Mouse (Mus musculus) neural tube, embryonic 10.5 days (tissue): Measurements from ENCODE around the gene Tenm3.

Experiments
- DNase-seq: peaks from one replicate; pipeline ENCODE4 v3.0.0-alpha.2; 2017; ENCODE audit warnings: low spot score; ENCODE audit errors: extremely low spot score

The Tenm3 gene

DNA sequence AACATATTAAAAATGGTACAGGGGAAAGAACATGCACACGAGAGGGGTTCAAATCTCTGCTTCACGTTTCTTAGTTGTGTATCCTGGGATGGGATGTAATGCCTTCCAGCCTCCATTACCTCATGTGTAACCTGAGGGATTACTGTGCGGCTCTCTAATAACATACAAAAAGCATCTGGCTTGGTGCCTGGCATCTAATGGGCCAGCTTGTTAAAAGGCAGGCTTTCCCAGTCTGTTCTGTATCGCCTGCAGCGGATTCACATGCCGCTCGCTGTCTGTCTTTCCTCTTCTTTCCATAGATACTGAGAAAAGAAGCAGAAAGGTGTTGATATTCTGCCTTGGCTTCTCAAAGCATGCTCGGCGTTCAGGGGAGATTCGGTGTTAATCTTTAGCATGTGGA lies 558.3 kb downstream of the Tenm3 start:
- DNase-seq = no peak

DNA sequence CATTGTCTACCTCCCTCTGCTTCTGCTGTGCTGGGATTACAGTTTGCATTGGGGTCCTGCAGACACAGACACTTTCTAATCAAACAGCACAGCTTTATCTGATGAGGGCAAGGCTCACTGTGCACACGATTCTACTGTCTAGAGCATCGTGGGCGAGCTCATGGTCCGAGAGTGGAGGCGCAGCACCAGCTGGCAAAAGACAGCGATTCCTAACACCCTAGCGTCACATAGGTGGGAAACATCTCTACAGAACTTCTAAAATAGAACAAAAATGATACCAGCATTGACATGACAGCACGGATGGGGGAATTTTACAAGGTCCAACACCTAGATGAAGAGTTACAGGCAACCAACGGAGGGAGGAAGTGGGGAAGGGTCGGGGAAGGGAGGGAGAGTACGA lies 561.9 kb downstream of the Tenm3 start:
- DNase-seq = no peak

DNA sequence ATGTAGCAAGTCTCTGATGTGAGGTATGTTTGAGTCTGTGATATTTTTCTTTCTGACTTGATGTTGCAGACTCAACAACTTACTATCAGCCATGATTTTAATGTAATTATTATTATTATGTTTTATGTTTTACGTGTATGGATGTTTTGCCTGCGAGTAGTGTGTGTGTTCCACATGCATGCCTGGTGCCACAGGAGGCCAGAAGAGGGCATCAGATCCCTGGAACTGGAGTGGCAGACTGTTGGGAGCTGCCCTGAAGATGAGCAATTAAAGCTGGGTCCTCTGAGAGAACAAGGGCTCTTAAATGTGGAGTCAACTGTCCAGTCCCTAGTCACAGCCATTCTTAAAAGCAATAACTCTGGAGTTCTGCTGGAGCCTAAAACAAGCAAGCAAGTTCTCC lies 564.4 kb downstream of the Tenm3 start:
- DNase-seq = no peak

DNA sequence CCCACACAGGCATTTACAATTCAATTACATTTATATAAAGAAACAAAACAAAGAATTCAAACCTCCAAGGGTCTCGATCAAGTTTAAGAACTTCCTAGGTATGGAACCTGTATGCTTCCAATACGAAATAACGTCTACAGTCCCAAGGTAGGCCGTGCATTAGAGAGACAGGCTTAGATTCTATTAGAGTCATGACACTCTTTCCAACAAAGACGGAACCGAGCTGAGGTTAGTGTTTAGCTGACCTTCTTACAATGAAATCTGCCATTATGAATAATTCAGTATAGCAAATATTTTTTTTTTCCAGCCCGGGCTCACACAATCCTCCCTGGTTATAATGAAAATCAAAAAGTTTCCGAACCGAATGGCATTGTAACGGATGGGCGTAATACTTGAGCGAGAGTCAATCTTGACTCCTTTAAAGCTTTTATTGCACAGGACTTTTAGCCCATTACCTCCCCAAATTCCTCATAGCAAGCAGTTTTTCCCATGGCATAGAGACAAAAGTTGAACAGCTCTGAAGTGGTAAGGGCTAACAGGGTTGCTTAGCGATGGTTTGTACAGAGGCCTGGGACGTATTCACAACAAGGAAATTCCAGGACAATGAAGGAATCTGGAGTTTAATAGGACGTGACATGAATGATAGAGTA lies 565.6 kb downstream of the Tenm3 start:
- DNase-seq = no peak

DNA sequence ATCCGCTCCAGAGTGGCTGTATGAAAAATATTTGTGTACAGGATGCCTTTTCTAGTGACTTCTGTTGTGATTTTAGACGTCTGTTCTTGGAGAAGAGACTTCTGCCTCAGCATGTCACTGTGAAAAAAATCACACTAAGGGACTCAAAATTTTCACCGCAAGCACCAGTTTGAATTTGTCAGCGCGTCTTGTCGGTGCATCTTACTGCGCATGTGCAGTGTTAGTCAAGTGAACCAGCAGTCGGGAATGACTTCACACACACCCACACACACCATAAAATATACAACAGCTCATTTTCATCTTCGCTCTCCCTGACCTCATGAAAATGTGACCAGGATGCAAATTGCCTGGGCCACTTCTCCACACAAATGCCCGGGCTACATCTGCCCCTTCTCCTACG lies 568.7 kb downstream of the Tenm3 start:
- DNase-seq = no peak

DNA sequence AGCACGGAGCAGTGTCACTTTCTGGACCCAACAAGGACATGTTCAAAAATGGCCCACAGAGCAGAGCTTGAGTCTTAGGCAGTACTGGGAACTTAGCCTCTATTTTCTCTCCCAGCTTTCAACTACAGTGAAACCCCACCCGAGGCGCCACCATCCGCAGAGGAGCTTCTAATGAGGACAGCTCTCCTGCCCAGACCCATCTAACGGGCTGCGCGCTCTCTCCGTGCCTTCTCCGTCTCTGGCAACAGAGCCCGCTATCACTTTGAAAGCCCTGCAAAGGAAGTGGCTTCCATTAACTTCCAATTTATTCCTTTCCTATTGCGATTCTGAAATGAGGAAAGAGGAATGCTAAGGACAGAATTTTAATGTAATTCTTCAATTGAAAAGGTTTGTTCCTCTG lies 569.2 kb downstream of the Tenm3 start:
- DNase-seq = no peak

DNA sequence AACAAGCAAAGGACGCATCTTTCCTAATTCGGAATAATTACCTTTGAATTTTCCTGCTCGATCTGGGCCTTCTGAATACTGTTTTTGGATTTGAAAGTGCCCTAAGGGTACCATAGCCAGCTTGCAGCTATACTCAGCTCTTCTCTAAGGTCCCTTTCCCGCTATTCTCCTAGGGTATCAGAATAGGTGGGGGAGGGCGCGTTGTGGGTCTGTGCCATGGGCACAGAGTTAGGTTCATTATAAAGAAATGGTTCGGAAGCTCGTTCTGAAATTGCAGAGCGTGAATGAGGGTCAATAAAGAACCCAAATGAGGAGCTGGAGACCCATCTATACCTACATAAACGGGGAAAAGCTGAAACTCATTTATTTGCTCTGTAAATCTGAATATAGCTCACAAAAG lies 575.1 kb downstream of the Tenm3 start:
- no peak for DNase-seq

DNA sequence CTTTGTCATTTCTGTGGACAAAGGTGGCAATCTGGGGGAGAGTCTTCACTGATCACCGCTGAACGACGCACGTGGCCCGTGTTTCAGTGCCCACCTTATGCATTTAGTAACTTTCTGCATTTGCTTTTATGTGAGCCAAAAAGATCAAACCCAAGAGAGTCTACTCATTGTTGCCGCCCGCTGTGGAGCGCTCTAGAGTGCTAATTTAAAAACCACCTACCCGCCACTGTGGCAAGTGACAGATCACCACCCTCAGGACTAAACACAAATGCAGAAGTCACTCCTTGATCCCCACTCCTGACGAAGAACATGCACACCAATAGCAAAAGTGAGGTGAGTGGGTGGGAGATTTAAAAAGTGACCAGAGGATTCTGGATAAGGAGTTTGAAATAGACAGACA lies 583.5 kb downstream of the Tenm3 start:
- DNase-seq = no peak

DNA sequence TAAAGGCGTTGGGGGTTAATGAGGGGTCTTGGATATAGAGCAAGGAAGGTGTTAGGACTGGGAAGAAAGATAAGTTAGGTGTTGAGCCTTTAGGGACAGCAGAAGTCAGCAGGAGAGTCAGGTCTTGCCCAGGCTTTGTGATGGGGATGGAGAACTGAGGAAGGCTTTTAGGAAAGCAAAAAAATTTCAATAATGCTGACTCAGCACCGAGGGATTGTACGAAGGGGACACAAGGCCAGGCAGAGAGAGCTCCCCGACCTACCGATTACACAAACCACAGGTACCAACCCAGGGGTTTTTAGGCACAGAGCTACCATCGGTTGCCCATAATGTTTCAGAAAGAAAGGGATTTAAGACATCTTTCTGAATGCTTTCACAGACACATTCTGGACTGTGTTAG lies 583.9 kb downstream of the Tenm3 start:
- DNase-seq = no peak

DNA sequence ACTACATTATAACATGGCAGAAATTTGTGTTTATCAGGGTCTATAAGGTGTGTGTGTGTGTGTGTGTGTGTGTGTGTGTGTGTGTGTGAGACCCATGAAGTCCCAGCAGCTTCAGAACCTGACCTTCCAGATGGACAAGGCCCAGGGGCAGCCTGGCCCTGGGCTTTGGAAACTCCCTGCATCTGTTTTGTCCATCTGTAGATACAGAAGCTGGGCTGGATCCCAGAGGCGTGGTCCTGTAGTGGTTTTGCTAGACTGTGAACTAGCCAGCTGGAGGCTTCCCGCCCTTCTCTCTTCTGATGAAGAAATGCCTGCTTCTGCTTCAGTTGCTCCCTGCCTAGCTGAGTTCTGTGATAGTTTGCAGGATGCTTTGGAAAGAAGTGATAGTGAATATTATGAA lies 599.9 kb downstream of the Tenm3 start:
- no peak for DNase-seq

DNA sequence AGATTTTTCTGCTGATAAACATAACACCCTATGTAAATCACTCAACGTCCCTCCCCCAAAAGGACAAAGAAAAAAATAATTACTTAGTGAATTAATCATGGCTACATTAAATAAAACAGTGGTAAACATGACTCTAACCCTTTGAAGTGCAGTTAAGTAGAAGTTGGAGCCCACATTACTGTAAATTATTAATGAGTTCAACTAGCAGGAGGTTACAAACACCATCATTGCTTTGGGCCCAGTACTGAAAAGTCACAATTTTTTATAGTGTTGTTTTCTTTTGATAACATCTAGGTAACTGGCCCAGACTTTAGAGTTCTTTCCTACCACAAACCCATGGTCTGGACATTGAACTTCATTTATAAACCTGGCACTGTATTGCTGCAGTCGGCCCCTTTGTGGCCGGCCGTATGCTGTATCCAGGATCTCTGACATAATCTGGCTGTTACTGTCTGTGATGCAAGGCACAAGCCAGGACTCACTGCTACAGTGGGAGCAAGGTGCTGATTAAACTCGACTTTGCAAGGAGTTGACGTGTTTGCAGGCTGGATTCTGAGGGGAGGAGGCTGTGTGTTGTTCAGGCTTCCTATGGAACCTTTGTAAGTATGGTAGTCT lies 602.7 kb downstream of the Tenm3 start:
- no peak for DNase-seq

DNA sequence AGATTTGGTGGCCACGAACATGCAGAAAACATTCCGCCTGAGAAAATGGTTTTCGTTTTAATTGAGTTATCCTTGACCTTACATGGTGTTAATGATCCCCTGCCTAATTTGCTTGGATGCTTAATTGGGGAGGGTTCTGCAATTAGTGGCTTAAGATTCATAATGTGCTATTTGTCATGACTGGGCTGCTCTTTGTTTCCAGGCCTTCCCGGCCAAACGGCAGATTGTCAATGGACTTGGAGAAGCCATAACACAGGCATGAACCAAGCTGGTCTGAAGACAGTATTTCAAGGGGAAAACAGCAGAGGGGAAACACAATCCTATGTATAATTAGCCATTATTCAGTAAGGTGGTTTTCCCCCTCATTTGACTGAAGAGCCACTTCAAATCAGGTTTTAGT lies 606.8 kb downstream of the Tenm3 start:
- DNase-seq = no peak

DNA sequence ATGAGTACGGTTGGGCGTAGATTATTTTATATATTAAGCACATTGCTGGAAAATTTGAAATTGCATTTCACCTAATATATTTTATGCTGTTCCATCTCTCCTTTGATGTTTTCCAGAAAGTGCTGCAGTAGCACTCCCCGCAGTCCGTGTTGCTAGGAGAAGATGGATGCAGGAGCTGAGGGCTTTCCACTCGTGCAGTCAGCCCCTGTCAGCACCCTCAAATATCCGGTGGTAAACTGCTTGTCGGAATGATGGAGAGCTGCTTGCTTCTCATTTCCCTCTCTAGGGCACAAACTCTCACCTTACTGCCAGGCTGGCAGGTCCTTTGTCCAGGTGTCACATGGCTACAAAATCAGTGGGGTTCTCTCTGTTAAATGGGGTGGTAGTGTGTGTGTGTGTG lies 610.8 kb downstream of the Tenm3 start:
- DNase-seq = no peak

DNA sequence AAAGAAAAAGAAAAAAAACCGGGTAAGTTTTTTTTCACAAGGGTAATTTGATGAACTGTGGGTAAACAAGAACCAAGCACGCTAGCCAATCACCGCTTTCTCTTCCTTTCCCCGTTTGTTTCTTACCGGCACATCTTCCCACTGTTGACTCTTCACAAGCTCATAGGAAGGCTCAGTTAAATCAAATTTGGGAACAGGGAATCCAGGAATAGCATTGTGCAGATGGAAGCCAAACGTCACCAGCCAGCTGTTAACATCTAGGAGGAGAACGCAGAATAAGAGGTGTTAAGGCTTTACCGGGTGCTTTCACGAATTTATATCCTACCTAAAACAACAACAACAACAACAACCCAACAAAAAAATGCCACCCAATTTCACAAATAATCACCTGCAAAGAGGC lies 611.9 kb downstream of the Tenm3 start:
- DNase-seq = no peak

DNA sequence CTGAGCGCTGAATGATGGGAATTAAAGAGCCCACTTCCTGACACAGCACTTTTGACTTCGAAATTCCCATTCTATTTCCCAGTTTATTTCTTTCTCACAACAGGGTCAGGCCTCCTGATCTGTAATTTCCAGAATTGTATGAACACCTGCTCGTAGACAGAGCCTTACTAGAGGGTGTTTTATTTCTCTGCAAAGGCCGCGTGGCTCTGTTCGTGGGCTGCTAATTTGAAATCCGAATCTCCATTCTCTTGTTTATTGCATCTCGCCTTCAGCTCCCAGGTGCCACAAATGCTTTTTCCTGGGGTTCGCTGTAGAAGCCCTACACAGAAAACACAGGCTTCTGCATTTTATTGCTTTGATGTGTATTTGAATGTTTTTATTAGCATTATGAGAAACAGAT lies 612.4 kb downstream of the Tenm3 start:
- DNase-seq = no peak

DNA sequence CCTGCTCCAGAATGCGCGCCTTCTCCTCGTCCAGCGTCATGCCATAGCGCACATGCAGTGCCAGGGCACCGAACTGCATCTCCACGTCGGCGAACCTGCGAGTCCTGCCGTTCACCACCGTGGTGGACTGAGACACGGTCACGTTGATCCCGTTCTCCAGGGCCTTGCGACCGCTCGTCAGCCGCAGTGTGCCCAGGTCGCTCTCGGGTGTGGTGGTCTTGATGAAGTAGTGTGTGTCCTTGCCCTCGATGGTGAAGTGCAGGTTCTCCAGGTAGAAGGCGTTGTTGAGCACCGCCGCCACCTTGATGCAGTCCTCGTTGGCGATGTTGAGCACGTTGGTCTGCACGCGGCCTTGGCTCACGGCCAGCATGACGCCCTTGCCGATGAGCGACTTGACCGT lies 615.1 kb downstream of the Tenm3 start:
- no peak for DNase-seq

DNA sequence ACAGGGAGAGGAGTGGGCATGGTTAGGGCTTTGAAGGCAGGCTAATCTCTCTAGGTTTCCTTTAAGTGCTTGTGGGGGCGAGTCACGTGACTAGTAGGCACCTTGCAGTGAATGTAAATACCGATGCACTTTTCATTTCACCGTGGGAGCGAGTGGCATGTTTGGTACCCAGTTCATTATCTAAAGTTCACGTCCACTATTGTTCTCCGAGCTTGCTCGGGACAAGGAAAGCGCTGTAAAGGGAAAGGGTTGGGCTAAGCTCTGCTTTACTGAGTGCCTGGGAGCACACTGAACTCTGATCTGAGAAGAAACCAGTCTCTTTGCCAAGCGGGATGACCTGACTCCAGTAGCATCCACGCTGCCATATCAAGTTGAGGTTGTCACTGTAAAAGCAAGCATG lies 619.0 kb downstream of the Tenm3 start:
- DNase-seq = no peak

DNA sequence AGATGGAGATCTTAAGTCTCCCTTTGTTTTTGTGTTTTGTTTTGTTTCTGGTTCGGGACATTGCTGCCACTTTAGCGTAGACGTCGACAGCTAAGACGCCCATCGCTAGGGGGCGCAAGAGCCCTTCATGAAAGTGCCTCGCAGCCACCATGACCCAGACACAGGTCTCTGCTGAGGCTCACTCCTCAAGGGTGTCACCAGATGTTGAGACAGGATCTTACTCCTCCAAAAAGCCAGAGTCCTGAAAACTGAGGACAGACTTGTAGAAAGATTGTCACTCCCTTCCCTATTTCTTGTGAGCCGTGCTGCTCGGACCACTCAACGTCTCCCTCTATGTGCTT lies 621.4 kb downstream of the Tenm3 start:
- DNase-seq = peak; percentile 89

DNA sequence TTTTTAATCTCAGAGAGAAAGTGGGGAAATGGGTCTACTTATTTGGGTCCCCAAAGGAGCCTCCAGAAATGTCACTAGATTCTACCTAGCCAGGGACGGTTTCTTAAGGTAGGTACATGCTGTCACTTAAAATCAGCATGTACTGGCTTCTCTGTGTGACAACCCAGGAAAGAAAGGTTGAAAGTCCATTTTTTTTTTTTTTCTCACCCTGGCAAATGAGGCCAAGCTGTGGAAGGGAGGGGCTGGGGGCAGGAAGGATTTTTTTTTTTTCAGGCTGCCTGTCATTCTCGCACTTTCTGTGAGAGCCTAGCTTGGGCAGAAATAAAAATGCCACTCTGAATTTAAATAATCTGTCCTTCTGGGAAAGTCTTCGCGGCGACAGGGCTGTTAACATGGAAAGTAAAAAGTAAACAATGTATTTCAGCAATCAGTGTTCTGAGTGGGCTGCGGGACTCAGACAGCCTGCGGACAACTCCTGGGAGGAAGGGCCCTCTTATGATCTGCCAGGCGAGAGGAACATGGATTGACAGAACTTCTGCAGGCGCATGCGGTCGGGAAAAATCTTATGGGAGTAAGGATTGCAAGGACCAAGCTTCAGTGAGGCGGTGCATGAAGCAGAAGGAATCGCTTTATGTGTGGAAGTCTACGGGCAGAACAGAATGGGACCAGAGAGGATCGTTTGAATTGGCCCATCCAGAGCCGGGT lies 621.9 kb downstream of the Tenm3 start:
- no peak for DNase-seq

DNA sequence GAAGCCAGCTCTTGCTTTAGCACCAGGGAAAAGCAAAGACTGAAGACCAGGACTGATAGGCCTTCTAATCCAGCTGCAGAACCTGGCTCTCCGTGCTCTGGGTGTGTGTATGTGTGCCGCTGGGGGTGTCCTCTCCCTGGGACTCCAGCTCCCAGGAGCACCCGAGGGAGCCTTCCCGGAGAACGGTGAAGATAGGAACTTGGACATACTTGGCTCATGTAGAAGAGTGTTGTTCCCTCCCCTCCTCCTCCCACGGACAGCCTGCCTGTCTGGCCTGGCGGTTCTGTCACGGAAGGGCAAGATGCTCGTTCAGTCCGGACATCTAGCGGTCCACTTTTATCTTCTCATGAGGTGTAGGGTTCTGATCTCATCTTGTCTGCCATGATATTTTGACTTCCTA lies 622.4 kb downstream of the Tenm3 start:
- no peak for DNase-seq

DNA sequence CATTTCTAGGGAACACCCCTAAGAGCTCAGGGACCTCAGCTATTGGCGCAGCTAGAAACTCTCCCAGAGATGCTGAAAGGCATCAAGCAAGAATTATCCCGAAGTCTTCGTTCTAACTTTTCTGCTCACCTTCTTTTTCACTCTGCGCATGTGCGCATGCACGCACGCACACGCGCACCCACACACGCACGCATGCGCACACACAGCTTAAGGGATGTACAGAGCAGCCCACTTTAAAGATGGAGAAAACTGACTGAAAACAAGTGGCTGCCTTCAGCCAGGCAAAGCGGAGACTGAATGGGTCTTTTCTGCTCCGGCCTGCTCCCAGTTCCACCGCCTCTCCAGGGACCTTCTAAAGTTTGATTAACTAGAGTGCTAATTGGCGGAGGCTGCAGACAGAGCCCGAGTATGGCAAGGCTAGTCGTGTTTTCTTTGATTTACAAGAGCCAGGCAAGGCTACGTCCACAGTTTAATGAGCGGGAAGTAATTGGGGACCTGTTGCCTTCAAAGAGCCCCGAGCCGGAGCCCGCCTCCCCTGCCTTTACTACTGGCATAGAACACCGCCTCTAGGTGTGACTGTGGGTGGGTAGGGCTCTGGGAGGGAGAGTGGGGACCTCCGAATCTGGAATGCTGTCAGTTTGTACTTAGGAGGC lies 623.1 kb downstream of the Tenm3 start:
- no peak for DNase-seq

DNA sequence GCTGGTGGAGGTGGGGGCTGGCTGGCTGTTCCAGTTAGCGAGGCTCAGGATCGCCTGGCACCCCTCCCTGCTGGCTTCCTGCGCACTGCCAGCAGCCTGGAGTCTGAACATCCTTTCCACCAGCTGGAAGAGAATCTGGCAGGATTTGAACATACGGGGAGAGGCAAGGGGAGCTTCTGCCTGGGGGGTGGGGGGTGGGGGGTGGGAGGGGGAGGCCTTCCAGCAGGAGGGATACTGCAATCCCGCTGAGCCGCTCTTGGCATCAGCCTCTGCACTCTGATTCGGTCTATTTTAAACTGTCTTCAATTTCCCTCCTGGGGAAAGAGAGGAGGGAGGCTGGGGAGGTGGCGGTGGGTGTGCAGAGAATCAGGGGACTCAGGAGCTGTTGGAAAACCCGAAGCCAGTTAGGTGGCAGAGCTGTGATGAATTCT lies 628.7 kb downstream of the Tenm3 start:
- DNase-seq = no peak

DNA sequence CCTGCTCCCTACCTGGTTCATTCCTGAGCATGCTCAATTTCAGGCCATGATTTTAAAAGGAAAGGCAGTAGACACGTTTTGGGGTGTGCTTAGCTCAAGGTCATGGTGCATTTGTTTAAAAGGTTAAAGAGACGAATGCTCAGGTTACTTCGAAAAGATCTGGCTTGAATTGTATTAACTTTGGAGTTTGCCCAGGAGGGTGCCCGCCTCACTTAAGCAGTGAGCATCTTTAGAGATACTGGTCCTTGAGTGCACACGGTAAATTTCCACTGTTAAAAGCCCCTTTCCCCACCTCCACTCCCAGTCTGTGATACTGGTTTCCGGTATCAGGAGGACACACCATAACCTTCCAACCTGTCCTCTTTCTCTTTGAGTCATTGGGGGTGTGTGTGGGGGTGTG lies 629.4 kb downstream of the Tenm3 start:
- DNase-seq = no peak
